Mouse (Mus musculus) embryo, embryonic 9.5 days (tissue): ENCODE results near the gene Ccdc9b.
A peak's percentile ranks its signal among the peaks of the same experiment; 100 is the strongest.

Source experiments
- DNase-seq: peaks from one replicate; pipeline ENCODE4 v3.0.0-alpha.2; 2017; ENCODE audit errors: extremely low spot score

Gene Ccdc9b

DNA sequence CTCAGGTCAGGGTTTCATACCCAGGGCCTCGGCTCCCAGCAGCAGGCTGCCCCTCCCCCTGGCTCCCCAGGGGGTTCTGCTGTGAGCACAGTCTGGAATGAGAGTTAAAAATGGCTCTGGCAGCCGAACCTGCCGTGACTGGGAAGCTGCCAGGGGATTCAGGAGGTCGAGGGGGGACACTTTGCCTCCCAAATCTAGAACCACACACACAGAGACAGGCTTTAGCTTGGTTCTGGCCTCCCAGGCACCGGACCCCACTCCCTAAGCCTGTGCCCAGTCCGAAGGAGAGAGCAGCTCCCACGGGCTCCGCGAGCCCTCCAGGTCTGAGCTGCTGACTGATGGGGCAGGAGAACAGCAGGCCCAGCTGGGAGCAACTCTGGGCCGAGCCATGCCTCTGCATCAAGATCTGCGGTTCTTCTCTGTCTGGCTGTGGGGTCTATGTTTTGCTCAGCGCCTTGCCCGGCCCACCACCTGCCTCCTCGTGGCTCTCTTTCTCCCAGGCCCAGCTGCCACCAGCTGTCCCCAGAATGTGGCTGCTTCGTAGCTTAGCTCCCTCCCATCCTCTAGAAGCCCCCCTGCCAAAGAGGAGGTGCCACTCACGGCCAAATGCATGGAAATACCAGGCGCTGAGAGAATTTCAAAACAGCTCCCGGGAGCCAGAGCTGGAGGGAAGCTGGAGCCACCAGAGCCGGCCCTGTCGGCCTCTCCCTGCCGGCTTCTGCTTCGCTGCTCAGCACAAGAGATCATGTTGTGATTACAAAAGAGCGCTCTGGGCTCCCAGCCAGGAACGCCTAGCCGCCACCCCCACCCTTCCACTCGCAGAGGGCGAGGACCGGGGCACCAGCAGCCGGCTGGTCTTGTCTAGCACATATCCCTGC is at the start of gene Ccdc9b:
Gene Ccdc9b (minus strand): TSS at position 756 of the 878 bp plus-strand sequence.
- DNase-seq: peak; percentile 60

DNA sequence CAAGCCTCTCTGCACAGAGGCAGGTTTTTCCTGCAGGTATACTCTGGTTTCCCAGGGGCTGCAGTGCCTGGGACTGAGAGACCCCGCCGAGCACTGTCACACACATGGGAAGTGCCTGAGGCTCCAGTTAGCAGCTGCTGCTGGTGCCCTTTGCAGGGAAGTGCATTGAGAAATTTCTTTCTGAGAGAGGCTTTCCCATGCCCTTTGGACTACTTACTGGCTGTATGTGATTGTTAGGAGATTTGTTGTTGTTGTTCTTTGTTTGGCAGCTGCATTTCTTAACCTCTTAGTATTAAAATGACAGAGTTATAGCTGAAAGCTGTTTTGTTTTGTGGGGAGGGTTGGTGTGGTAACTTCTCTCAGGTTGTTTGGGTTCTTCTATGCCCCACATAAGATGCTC is 48.4 kb upstream of the Ccdc9b start:
- no peak for DNase-seq

DNA sequence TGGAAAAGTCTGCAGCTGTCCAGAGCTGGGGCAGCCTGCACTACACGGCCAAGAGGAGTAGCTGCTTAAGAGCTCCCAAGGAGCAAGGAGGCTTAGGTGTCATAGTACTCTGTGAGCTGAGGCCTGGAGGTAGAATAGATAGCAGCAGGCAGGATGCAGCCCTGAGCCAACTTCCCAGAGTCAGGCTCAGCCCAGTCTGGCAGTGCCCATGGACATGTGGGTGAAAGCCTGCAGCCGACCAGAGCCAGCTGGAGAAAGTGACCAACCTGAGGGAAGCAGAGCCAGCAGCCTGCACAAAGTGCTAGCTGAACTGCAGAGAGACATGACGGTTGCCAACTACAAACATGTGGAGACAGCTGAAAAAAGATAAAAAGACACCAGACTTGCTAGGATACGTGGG is 44.4 kb upstream of the Ccdc9b start:
- DNase-seq: no peak

DNA sequence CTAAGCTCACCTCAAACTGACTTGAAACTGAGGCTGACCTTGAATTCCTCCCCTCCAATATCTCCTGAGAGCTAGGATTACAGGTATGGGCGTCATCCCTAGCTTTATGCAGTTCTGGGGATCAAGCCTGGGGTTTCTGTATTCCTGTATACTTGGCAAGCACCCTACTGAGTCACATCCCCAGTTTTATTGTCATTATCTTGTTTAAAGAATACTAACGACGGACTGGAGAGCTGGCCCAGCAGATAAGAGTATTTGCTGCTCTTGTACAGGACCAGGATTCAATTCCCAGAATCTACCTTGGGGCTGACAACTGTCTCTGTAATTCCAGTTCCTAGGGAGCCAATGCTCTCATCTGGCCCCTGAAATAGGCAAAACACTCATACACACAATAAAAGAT is 43.3 kb upstream of the Ccdc9b start:
- no peak for DNase-seq

DNA sequence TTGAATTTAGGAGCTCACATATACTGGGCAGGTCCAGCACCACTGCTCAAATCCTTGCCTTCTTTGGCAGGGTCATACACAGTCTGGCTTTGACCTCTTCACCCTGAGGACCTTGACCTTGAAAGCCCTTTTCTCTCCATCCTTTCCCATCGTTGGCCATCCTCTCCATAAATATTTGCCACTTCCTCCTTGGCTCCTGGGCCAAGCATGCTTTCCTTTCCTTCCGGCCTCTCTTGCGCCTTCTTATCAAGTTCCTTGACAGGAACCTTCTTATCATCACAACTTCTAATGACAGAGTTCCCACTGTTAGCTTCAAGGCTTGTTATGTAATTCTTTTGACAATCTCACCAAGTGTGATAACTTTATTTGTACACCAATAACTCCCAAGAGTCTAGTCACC is 42.7 kb upstream of the Ccdc9b start:
- no peak for DNase-seq

DNA sequence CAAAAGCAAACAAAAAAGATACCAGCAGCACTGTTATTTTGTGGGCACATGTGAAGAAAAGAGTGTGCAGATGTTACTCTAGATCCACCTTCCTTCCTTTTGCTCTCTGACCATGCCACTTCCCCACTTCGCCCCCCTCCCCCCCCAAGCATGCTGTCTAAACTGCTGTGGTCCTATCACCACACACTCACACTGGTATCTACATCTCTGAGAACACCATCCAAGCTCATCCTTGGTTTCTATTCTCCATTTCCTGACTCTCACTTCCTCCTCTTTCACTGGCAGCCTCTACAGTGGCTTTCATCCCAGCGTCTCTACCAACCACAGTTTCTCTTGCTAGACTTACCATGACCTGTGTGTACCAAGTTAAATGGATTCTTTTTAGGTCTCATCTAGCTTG is 42.0 kb upstream of the Ccdc9b start:
- DNase-seq: no peak

DNA sequence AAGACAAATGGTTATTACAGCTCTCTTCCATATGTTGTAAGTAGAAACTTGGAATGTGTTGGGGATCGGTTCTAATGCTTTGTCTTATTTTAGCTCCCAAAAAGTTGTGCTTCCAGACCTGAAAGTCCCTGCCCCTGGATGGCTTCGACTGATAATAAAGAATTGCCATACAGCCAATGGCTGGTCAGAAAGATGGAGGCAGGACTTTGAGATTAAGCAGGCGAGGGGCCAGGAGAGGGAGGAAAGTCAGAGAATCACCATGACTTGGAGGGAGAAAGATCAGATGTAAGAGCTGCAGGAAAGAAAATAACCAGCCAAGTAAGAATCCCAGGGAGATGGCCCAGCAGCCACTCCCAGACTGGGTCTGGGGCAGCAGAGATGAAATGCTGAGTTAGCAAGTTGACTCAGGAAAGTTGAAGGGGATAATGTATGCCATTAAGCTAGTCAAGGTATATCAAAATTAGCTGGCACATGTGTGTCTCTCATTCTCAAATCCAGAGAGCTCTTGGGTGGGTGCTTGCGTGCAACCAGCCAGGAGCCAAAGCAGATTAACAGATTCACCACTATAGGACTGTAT is 40.2 kb upstream of the Ccdc9b start:
- DNase-seq: no peak

DNA sequence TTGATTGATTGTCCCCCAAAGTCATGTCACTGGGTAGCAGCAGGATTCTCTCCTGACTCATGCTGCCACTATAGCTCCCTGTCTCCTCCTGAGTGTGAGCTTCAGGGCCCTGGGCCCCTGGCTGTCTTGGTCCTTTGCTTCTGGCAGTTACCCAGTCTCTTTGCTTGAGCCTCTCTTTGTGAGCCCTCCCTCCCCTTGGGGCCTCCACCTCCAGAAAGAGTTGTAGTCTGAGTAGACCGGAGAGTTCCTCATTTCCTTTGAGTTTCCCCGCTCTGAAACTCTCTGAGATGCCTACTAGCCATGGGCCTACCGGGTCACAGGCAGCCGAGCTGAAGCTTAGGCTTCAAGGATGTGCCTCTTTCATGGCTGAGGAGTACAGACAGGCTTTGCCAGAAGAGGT is 31.2 kb upstream of the Ccdc9b start:
- DNase-seq: no peak

DNA sequence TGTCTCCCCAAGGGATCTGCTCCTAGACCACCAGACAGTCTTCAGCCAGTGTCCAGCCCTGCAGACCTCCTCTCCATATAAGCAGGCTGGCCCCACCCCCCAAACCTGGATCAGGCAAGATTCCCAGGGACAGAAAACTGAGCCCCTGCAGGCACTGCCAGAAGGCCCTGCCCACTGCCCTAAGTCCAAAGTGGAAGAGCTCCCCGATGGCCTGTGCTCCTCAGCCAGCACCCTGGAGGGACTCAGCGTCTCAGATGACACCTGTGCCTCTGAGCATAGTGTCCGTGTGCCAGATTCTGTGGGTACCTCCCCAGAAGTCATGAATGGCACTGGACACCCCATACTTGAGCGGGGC is 29.8 kb upstream of the Ccdc9b start:
- no peak for DNase-seq

DNA sequence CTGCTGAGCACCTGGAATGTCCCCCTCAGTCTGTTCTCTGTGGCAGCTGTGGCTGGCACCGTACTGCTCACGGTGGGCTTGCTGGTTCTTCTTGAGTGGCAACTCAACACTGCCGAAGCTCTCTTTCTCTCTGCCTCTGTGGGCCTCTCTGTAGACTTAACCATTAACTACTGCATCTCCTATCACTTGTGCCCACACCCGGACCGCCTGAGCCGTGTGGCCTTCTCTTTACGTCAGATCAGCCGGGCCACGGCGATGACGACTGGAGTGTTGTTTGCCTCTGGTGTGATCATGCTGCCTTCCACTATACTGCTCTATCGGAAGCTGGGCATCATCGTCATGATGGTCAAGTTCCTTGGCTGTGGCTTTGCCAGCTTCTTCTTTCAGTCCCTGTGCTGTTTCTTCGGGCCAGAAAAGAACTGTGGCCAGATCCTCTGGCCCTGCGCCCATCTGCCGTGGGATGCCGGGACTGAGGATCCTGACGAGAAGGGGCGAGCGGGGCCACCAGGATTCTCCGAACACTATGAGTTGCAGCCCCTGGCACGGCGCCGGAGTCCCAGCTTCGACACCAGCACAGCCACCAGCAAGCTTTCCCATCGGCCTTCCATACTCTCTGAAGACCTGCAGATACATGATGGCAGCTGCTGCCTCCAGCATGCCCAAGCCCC is 29.3 kb upstream of the Ccdc9b start:
- no peak for DNase-seq

DNA sequence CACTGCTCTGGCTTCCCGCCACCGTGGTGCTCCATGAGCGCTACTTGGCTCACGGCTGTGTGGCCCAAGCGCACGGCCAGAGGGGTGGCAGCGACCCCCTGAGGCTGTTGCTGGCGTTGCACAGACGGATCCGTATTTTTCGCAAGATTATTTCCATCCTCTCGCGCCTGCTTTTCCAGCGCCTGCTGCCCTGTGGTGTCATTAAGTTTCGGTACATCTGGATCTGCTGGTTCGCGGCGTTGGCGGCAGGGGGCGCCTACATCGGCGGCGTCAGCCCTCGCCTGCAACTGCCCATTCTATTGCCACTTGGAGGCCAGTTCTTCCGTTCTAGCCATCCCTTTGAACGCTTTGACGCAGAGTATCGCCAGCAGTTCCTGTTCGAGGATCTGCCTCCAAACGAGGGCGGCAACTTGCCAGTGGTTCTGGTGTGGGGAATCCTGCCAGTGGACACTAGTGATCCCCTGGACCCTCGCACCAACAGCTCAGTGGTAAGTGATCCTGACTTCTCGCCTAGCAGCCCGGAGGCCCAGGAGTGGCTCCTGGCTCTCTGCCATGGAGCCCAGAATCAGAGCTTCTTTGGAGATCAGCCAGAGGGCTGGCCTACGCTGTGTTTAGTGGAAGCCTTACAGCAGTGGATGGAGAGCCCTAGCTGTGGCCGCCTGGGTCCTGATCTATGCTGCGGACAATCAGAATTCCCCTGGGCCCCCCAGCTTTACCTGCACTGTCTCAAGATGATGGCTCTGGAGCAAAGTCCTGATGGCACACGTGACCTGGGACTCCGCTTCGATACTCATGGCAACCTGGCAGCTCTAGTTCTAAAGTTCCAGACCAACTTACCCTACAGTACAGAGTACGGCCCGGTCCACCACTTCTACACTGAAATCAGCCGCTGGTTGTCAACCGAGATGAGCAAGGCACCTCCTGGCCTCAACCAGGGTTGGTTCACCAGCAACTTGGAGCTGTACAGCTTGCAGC is 28.4 kb upstream of the Ccdc9b start:
- DNase-seq: peak; percentile 68

DNA sequence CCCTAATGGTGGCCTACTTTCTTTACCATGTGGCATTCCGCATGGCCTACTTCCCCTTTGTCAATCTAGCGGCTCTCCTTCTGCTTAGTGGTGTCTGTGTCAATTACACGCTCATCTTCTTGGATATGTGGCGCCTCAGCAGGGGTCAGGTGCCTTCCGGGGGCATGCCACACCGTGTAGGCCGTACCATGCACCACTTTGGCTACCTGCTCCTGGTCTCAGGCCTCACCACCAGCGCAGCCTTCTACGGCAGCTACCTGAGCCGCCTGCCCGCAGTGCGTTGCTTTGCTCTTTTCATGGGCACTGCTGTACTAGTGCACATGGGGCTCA is 27.7 kb upstream of the Ccdc9b start:
- no peak for DNase-seq

DNA sequence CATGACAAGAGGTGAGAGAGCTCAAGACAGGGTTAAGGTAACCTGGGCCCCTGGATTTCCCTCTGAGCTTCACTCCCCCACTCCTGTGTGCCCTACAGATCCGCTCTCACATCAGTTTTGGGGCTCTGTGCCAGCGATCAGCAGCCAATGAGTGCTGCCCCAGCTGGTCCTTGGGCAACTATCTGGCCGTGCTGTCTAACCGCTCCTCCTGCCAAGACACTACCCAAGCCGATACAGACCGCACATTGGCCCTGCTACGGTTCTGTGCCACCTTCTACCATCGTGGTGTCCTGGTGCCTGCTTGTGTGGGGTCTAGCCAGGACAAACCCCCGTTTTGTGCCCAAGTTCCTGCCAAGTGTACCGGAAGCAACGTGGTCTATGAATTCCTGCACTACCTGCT is 27.0 kb upstream of the Ccdc9b start:
- no peak for DNase-seq

DNA sequence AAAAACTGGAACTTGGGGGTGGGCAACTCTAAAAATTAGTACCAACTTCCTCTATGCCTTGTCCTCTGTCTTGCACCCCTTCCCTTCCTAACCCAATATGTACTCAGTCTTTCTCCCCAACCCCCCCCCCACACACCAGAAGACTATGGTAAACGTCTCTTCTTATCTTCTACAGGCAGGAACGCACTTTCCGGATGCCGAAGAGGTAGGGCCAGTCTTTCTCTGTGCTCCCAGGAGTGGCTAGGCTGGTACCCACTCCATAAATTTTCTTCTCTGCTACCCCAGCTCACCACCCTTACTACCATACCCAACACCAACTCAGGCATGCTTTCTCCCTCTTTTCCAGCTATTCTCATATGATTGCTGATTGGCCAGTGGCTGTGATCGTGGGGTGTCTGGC is 24.1 kb upstream of the Ccdc9b start:
- no peak for DNase-seq

DNA sequence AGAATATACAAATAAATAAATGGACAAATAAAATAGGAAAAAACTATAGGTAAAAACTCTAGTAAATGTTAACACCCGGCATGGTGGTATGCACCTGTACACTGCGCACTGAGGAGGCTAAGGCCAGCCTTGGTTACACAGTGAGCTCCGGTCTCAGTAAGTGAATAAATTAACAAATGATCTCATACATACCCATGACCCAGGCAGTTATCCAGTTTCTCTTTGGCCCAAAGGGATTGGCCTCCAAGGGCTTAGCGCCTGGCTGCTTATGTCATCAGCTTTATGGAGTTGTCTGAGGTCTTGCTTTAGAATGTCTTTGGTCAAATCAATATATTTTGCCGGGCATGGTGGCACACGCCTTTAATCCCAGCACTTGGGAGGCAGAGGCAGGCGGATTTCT is 21.2 kb upstream of the Ccdc9b start:
- DNase-seq: no peak

DNA sequence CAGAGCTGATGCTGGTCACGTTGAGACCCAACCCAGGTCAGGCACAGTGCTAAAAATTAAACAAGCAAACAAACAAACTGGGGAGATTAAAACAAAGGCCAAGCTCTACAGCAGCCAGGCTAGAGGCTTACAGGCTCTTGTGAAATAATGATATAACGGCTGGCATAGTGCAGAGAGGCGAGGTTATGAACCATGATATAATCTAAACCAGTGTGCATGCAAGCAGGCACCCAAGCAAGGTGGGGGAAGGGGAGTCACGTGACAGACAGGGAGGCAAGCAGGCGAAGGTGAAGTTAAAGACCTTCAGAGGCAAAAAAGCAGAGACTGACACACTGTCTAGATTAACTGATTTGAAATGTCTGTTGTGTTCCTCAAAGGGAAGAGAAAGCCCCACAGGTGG is 20.6 kb upstream of the Ccdc9b start:
- no peak for DNase-seq

DNA sequence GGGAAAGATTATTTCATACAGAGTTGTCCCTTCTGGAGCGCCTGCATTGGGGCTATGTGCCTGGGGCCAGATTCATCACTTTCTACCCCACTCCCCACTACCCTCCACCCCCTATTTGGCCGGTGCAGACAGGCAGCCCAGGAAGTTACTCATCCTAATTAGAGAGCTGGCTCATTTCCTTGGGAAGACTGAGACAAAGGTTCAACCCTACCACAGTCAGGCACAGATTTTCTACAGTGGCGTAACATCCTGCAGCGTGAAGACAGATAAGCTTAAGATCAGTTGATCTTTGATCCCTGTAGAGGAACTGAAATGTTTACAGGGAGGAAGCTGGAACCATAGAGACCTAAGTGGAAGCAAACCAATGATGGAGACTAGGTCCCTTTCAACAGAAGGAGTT is 19.8 kb upstream of the Ccdc9b start:
- DNase-seq: no peak

DNA sequence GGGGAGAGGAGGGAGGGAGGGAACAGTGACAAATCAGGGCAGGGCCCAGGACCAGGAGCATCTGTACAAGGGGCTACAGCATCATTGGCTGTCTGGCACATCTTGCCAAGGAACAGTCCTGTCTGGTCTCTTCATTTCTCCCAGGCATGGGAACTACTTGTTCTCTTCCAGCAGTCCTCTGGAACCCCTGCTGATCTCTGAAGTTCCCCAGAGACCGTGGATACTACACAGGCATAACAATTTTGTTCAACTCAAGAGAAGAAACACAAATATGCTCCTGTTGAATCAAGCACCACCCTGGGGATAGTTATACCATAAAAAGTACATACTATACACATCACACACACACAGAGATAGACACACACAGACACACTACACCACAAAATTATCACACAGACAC is 18.7 kb upstream of the Ccdc9b start:
- no peak for DNase-seq

DNA sequence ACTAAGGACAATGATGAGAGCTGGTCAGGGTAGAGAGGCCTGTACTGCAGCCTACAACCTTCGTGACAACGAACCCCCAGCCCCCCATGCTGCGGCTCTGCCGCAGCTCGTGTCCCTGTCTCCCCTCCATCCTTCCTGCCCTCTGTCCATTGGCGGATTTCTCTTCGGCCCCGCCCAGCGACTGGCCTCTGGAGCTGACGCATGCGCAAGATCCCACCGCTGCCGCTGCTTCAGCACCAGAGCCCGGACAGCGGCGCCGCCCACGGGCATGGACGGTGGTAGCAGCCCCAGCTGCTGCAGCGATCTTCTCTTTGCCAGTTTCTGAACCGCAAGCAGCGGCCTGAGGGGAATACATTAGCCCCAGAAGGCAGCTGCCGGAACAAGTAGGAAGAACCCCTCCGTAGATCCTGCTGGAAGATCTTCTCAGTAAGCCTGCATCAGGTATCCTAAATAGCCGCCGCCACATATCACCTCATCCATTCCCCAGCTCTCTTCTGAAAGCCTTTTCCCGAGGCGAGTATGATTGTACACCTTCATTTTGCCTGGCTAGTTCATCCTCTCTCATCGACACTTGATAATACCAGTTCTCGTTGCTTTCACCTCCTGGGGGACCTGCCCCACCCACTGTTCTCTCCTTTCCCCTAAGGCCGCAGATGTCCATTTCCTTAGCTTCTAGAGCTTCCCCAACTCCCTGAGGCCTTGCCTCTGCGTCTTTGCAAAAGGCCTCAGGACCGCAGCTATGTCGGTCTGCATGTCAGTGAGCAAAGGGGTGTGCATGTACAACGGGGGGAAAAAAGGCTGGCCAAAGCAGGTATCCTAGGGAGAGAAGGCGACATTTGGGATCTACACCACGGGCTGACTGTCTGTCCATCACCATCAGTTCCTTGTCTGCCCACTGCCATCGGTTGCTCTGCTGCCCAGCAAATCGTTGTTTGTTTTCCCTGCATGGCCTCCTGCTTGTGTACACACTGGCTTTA is 17.3 kb upstream of the Ccdc9b start, which contains the start of gene Disp2:
Gene Disp2 (plus strand): TSS at position 216 of the 977 bp plus-strand sequence.
- DNase-seq: peak; percentile 94

DNA sequence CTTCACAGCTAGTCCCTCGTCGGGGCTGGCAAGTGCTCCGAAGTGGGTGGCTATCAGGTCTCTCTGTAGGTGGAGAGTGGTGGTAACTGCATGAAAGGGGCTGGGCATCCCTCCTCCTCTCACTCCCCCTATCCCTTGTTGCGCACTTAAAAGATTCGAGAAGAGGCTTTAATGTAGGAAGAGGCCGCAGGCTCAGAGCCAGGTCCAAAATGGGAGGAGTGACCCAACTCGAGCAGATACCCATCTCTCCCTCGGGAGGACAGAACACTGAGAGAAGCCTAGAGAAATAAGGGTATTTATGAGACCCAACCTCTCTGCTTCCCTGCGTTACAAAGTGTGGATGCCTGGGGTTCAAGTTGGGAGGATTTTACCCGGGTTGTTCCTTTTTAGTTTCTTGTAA is 16.6 kb upstream of the Ccdc9b start:
- peak; percentile 19 for DNase-seq

DNA sequence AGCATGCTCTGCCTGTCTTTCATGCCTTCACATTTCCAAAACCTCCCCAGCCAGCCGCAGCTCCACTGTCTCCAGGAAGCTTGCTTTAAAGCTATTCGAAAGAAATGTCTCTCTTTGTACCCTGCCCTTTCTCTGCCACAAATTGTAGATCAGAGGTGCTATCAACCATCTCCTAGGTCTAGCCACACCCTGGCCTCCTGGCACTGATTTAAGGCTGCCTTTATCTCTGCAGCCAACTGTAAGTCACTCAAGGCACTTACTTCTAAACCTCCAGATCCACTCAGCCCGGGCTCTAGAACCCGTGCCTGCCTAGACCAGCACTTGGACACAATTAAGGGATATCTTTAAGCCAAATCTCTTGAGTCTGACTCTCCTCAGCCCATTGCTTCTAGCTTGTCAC is 16.0 kb upstream of the Ccdc9b start:
- no peak for DNase-seq
